Mouse (Mus musculus) erythroblast, embryonic 14.5 days (primary cell): ENCODE measurements around the gene Txndc11. TPM values are rescaled to one million over a fixed set of nuclear protein-coding genes. Genes with fewer than 3 reads are reported as not detected.

Experiments used
- H3K27me3 ChIP-seq: 2 replicates; pipeline ENCODE4 v1.6.1; 2012; ENCODE audit warnings: inconsistent platforms; ENCODE audit not compliant: control insufficient read depth
- H3K36me3 ChIP-seq: 2 replicates; pipeline ENCODE4 v1.6.1; 2012; ENCODE audit warnings: mild to moderate bottlenecking, inconsistent platforms; ENCODE audit not compliant: control insufficient read depth
- H3K4me1 ChIP-seq: 2 replicates; pipeline ENCODE4 v1.6.1; 2012; ENCODE audit warnings: inconsistent platforms; ENCODE audit not compliant: control insufficient read depth
- H3K4me3 ChIP-seq: replicated peaks from 2 replicates; pipeline ENCODE3; 2012; ENCODE audit warnings: moderate library complexity, mild to moderate bottlenecking, inconsistent platforms
- H3K9me3 ChIP-seq: 2 replicates; pipeline ENCODE4 v1.6.1; 2012; ENCODE audit warnings: low read length, inconsistent platforms, mixed read lengths; ENCODE audit not compliant: control insufficient read depth
- GATA1 ChIP-seq: IDR thresholded peaks from 2 replicates; pipeline ENCODE4 v1.6.1; 2012; ENCODE audit warnings: low read length, inconsistent platforms, mixed read lengths
- TAL1 ChIP-seq: IDR thresholded peaks from 3 replicates; pipeline ENCODE4 v1.6.1; 2012; ENCODE audit warnings: low read length, inconsistent platforms, mixed read lengths
- polyA plus RNA-seq: library from polyadenylated mRNA; stranded (reverse); fragments of >175 nt; gene quantifications from 2 replicates; pipeline ENCODE4 v1.2.3, GENCODE M21; 2012

The Txndc11 gene
- polyA plus RNA-seq, 1 experiment = 1.8 TPM

DNA sequence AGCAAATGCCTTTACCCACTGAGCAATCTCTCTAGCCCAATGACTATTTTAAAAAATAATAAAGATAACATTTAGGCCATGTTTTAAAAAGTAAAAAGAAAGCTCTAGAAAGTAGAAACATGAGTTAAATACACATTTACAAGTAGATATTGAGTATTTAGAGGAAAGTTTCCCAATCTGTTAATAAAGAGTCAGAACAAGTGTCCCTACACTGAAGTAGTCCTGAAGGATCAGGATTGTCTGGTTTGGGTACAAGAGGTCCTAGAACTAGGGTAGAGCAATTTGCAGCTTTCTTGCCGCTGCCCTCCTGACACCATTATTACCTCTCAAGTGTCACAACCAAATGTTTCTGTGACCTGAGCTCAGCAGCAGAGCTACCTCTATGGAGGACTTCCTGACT, 10.3 kb downstream of the Txndc11 start:
- Histone ChIP-seq H3K27me3 (no peaks in the 10 kb centered on the region), H3K9me3 (no peaks in the 10 kb centered on the region), H3K36me3 (peaks cover 86% of the 10 kb centered on the region), H3K4me1 (no peaks in the 10 kb centered on the region), H3K4me3 (no peak overlapping the region)
- TF ChIP-seq GATA1 (no peak), TAL1 (no peak)

DNA sequence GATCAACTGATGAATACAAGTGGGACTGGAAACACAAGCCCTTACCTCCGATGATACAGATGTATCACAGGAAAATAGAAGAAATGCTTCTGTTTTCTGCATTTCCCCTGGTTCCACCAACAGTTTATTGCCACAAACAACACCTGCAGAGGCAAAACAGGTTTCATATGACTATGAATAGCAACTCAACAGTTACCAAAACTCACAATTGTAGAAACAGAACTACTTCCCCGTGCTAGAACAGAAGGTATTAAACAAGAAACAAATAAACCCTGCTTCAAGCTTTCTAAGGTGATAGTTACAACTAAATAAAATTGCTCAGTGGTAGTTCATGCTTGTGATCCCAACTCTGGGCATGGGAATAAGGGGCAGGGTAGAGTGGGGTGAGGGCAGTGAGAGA, 11.8 kb downstream of the Txndc11 start:
- Histone ChIP-seq H3K27me3 (no peaks in the 10 kb centered on the region), H3K4me1 (no peaks in the 10 kb centered on the region), H3K9me3 (no peaks in the 10 kb centered on the region), H3K36me3 (peaks cover 84% of the 10 kb centered on the region), H3K4me3 (no peak overlapping the region)
- TF ChIP-seq TAL1 (no peak), GATA1 (no peak)

DNA sequence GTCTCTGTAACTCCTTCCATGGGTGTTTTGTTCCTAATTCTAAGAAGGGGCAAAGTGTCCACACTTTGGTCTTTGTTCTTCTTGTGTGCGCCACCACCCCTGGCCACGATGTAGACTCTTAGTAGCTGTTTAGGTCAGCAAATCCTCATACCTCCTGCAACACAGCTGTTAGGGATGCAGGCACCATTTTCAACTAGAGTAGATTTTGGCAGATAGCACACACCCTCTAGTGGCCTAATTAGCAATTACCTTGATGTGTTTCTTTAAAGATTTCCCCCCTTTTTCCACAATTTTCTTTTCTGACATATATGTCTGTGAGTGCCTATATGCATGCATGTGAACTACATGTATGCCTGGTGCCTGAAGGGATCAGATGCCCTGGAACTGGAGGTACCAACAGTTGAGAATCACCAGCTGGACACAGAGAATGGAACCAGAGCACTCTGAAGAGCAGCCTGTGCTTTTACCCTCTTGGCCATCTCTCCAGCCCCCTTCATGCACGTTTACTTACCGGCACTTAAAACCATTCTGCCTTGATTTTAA, 25.2 kb downstream of the Txndc11 start:
- no peak for TF ChIP-seq GATA1
- no peak for TF ChIP-seq TAL1

DNA sequence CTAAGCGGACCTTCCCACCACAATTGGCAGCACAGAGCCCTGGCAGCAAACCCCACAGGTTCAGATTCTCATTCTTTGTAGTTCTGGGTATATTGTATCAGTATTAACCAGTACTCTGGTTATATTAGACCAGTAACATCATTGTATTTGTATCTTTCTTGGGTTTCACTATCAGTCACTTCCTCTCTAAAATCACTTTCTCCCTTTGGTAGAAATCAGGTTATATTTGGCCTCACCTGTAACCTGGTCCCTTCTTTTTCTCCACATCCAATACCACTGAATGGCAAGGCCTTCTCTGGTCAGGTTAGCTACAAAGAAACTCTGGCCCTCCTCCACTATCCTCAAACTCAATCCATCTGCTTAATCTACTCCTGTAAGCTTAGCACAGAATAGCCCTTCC, 29.5 kb downstream of the Txndc11 start:
- Histone ChIP-seq H3K36me3 (peaks cover 40% of the 10 kb centered on the region), H3K4me1 (no peaks in the 10 kb centered on the region), H3K4me3 (no peak overlapping the region), H3K9me3 (no peaks in the 10 kb centered on the region), H3K27me3 (no peaks in the 10 kb centered on the region)
- no peak for TF ChIP-seq TAL1
- no peak for TF ChIP-seq GATA1

More for the DNA sequence above, 25.2 kb downstream of the Txndc11 start:
- Histone ChIP-seq H3K4me1 (no peaks in the 10 kb centered on the region), H3K27me3 (no peaks in the 10 kb centered on the region), H3K4me3 (no peak overlapping the region), H3K36me3 (peaks cover 32% of the 10 kb centered on the region), H3K9me3 (no peaks in the 10 kb centered on the region)

DNA sequence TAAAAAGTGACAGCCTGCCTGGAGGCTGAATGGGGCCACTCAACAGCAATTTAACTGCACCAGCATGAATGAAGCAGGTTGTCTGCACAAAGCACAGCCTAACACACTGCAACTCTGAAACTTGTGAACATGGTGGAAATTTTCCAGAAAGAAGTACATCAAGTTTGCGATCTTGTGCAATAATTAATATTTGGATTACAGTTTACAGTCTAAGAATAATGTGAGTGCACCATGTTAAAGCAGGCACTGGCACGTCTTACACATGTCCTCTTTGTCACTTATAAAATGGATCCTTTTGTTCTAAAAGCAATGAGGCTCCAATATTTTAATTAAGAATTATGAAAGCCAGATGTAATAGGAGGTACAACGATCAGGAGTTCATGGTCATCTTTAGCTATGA, 37.1 kb downstream of the Txndc11 start:
- H3K27me3 ChIP-seq = no peaks in the 10 kb centered on the region
- H3K36me3 ChIP-seq = peaks cover 47% of the 10 kb centered on the region
- peaks cover 7% of the 10 kb centered on the region for H3K4me1 ChIP-seq
- TF ChIP-seq TAL1 (no peak), GATA1 (no peak)
- no peak overlapping the region for H3K4me3 ChIP-seq
- H3K9me3 ChIP-seq = no peaks in the 10 kb centered on the region

DNA sequence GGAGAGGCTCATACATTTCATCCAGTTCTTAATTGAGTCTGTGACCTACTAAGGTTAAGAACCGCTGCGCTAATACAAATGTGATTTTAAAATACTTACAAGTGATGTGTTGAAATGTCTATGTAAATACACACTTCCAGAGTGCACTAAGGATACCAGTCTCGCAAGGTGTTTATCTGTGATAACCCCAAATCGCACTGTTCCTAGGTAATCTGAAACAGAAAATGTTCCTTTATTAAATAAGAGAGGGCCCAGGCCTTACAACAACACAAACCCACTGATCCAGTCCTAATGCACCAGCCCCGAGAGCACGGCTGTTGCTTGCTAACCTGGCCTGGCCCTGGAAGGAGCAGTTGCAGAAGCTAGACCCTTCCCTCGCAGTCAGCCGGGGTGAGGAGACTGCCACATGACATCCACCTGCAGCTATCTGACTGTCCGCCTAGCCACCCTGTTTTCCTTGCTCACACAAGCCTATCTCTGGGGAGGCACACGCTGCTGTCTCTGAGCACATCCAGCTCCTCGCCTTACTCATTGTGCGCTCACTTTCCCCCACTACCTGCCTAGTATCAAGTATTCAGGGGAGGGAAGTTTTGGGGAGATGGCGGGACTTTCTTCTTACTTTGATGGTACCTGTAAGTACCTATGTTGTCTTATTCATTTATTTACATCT, 40.6 kb downstream of the Txndc11 start:
- Histone ChIP-seq H3K4me3 (no peak overlapping the region), H3K36me3 (peaks cover 67% of the 10 kb centered on the region)
- TF ChIP-seq GATA1 = no peak

DNA sequence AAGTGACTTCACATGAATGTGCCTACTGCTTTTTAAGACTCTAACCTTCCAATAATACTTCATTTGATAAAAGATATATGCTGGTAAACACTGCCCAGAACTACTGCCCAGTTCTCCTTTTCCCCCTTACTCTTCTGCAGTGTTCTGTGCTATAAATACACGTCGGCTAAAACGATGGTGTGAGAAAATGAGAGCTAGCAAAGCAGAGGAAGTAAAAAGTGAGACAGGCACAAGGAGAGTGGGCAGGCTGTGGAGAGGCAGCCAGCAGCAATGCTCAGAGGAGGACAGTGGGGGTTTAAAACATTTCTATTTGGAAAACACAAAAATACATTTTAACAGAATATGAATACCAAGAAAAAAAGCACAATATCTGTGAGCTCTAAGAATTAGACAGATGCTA, 41.9 kb downstream of the Txndc11 start:
- H3K4me1 ChIP-seq = peaks cover 7% of the 10 kb centered on the region
- H3K36me3 ChIP-seq = peaks cover 77% of the 10 kb centered on the region
- no peak for TF ChIP-seq TAL1
- TF ChIP-seq GATA1 = no peak
- no peak overlapping the region for H3K4me3 ChIP-seq
- no peaks in the 10 kb centered on the region for H3K27me3 ChIP-seq
- no peaks in the 10 kb centered on the region for H3K9me3 ChIP-seq

More for the DNA sequence above, 40.6 kb downstream of the Txndc11 start:
- H3K27me3 ChIP-seq = no peaks in the 10 kb centered on the region
- no peaks in the 10 kb centered on the region for H3K9me3 ChIP-seq
- H3K4me1 ChIP-seq = peaks cover 7% of the 10 kb centered on the region

DNA sequence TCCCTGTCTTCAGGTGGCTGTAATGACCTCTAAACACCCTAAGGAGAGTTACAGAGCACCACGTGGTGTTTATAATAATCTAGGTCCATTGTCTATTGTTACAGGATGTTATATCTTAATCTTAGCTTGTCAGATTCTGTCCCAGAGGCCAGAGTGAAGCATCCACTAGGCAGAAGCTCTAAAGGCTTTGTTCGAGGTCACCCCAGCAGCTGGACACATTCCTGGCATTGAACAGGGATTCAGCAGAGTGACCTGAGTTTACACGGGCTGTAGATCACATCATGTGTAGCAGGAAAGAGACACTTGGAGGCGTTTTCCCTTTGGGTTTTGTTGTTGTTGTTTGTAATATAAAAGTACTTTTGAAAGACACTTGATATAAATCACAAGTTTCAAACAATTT, 42.4 kb downstream of the Txndc11 start:
- no peak for TF ChIP-seq GATA1
- TF ChIP-seq TAL1 = no peak
- no peaks in the 10 kb centered on the region for H3K27me3 ChIP-seq
- H3K9me3 ChIP-seq = no peaks in the 10 kb centered on the region
- H3K4me3 ChIP-seq = no peak overlapping the region
- H3K4me1 ChIP-seq = peaks cover 7% of the 10 kb centered on the region
- H3K36me3 ChIP-seq = peaks cover 79% of the 10 kb centered on the region

DNA sequence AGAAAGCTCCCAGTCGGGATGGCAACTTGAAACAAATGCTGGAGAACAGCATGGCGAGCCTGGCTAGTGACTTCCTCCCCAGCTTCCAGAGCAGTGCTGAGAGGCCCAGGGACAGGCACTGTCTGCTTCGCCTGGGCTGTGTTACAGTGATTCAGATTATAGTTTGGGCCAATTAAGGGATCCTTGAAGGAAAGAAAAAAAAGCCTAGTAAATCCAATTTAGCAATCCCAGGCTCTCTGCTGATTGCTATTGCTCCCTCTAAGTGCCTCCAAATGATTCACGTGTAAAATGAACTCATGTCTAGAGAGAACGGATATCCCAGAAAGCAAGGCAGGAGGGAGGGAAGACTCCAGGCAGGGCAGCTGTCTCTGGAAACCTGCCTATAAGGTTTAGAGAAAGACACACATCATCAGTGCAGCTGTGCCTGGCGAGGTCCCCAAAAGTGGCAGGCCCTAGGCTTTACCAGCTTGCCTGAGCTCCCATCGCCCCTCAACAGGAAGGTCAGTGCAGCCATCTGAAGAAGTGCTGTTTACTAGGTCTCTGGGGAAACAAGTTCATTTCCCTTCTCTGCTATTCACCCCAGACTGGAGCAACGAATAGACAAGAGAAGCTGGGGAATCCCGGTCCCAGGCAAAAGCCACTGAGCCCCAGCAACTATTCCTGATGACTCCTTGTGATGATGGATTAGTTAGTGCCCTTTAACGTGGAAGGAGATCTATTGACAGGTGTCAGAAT, 43.4 kb downstream of the Txndc11 start:
- TF ChIP-seq TAL1 (no peak), GATA1 (no peak)
- no peaks in the 10 kb centered on the region for H3K27me3 ChIP-seq
- no peak overlapping the region for H3K4me3 ChIP-seq
- no peaks in the 10 kb centered on the region for H3K9me3 ChIP-seq
- H3K4me1 ChIP-seq = peaks cover 7% of the 10 kb centered on the region
- peaks cover 87% of the 10 kb centered on the region for H3K36me3 ChIP-seq
